Mouse (Mus musculus): ENCODE data around the gene Nus1. TPM values are rescaled to one million over a fixed set of nuclear protein-coding genes. Genes with fewer than 3 reads are reported as not detected.

The Nus1 gene
- polyA plus RNA-seq, 1 experiment, result 74.9 TPM

- no peak overlapping the region for H3K27ac ChIP-seq (ENCODE audit: insufficient read depth, low read length)
- no peak overlapping the region for H3K4me3 ChIP-seq (ENCODE audit: insufficient read depth, low read length)
- TF ChIP-seq CTCF (IDR thresholded peaks at IDR 0.05; ENCODE audit: borderline replicate concordance, insufficient read depth, low read length), result no peak
- TF ChIP-seq POLR2A (IDR thresholded peaks at IDR 0.05; ENCODE audit: low read depth, low read length), result no peak
- H3K4me1 ChIP-seq (ENCODE audit: control insufficient read depth, insufficient read depth, low read length), result no peaks in the 10 kb centered on the region
Observed at GRCm38 (mm10) chr10:52427634-52428415, 10.5 kb downstream of the Nus1 start.

GRCm38 (mm10) chr10:52430953-52431352 lies 13.6 kb downstream of the Nus1 start:
- Histone ChIP-seq H3K4me1 (ENCODE audit: control insufficient read depth, insufficient read depth, low read length) (no peaks in the 10 kb centered on the region), H3K27ac (ENCODE audit: insufficient read depth, low read length) (no peak overlapping the region), H3K4me3 (ENCODE audit: insufficient read depth, low read length) (no peak overlapping the region)
- TF ChIP-seq CTCF (IDR thresholded peaks at IDR 0.05; ENCODE audit: borderline replicate concordance, insufficient read depth, low read length) (no peak), POLR2A (IDR thresholded peaks at IDR 0.05; ENCODE audit: low read depth, low read length) (no peak)

GRCm38 (mm10) chr10:52434836-52435235 lies 17.5 kb downstream of the Nus1 start:
- Histone ChIP-seq H3K4me1 (ENCODE audit: control insufficient read depth, insufficient read depth, low read length) (no peaks in the 10 kb centered on the region), H3K27ac (ENCODE audit: insufficient read depth, low read length) (no peak overlapping the region), H3K4me3 (ENCODE audit: insufficient read depth, low read length) (no peak overlapping the region)
- TF ChIP-seq POLR2A (IDR thresholded peaks at IDR 0.05; ENCODE audit: low read depth, low read length), result no peak
- TF ChIP-seq CTCF (IDR thresholded peaks at IDR 0.05; ENCODE audit: borderline replicate concordance, insufficient read depth, low read length), result no peak

GRCm38 (mm10) chr10:52460614-52461013 lies 43.3 kb downstream of the Nus1 start:
- H3K27ac ChIP-seq (ENCODE audit: insufficient read depth, low read length), result no peak overlapping the region
- TF ChIP-seq CTCF (IDR thresholded peaks at IDR 0.05; ENCODE audit: borderline replicate concordance, insufficient read depth, low read length), result no peak
- TF ChIP-seq POLR2A (IDR thresholded peaks at IDR 0.05; ENCODE audit: low read depth, low read length), result no peak
- H3K4me3 ChIP-seq (ENCODE audit: insufficient read depth, low read length), result no peak overlapping the region
- no peaks in the 10 kb centered on the region for H3K4me1 ChIP-seq (ENCODE audit: control insufficient read depth, insufficient read depth, low read length)

- H3K27ac ChIP-seq (ENCODE audit: insufficient read depth, low read length), result no peak overlapping the region
Observed at GRCm38 (mm10) chr10:52463941-52464739, 46.8 kb downstream of the Nus1 start.

GRCm38 (mm10) chr10:52471520-52471919 lies 54.2 kb downstream of the Nus1 start:
- no peak overlapping the region for H3K4me3 ChIP-seq (ENCODE audit: insufficient read depth, low read length)
- TF ChIP-seq POLR2A (IDR thresholded peaks at IDR 0.05; ENCODE audit: low read depth, low read length) (no peak), CTCF (IDR thresholded peaks at IDR 0.05; ENCODE audit: borderline replicate concordance, insufficient read depth, low read length) (no peak)
- no peak overlapping the region for H3K27ac ChIP-seq (ENCODE audit: insufficient read depth, low read length)
- H3K4me1 ChIP-seq (ENCODE audit: control insufficient read depth, insufficient read depth, low read length), result no peaks in the 10 kb centered on the region

More at GRCm38 (mm10) chr10:52463941-52464739, 46.8 kb downstream of the Nus1 start:
- no peak overlapping the region for H3K4me3 ChIP-seq (ENCODE audit: insufficient read depth, low read length)
- TF ChIP-seq CTCF (IDR thresholded peaks at IDR 0.05; ENCODE audit: borderline replicate concordance, insufficient read depth, low read length), result no peak
- TF ChIP-seq POLR2A (IDR thresholded peaks at IDR 0.05; ENCODE audit: low read depth, low read length), result no peak
- no peaks in the 10 kb centered on the region for H3K4me1 ChIP-seq (ENCODE audit: control insufficient read depth, insufficient read depth, low read length)

Other genes with a start within 250 kb of the Nus1 start
- not detected in 2 replicates for gene Ros1, start 222.3 kb upstream of the Nus1 start, polyA plus RNA-seq (2011; ENCODE audit: insufficient read length, low read depth, missing spikeins)
- gene Dcbld1, start 183.9 kb upstream of the Nus1 start, polyA plus RNA-seq (2011; ENCODE audit: insufficient read length, low read depth, missing spikeins), result 6.5 and 6.8 TPM in 2 replicates
- gene Gm26741, start 58.8 kb upstream of the Nus1 start, polyA plus RNA-seq (2011; ENCODE audit: insufficient read length, low read depth, missing spikeins), result not detected in 2 replicates
- 31.2 and 31.6 TPM in 2 replicates for gene Gopc, start 35.4 kb upstream of the Nus1 start, polyA plus RNA-seq (2011; ENCODE audit: insufficient read length, low read depth, missing spikeins)
- not detected in 2 replicates for gene Nepn, start 28.6 kb upstream of the Nus1 start, polyA plus RNA-seq (2011; ENCODE audit: insufficient read length, low read depth, missing spikeins)

Measured in embryonic fibroblast, embryonic 13.5 days (primary cell).